Mouse (Mus musculus) cortical plate, adult 2 months (tissue): ENCODE measurements around the gene Tbce. TPM values are rescaled to one million over a fixed set of nuclear protein-coding genes. Genes with fewer than 3 reads are reported as not detected.

Source experiments
- H3K27ac ChIP-seq: fragments of 200-500 bp; 2 replicates; pipeline ENCODE4 v1.5.1; 2012; ENCODE audit warnings: low read length, control low read depth, inconsistent platforms; ENCODE audit not compliant: insufficient read depth
- H3K4me1 ChIP-seq: fragments of 200-500 bp; 2 replicates; pipeline ENCODE4 v1.6.1; 2011; ENCODE audit warnings: low read length; ENCODE audit not compliant: control insufficient read depth, insufficient read depth
- H3K4me3 ChIP-seq: fragments of 200-500 bp; 2 replicates; pipeline ENCODE4 v1.5.1; 2011; ENCODE audit warnings: mild to moderate bottlenecking, low read length, control low read depth; ENCODE audit not compliant: insufficient read depth
- CTCF ChIP-seq: fragments of 200-500 bp; IDR thresholded peaks from 2 replicates; pipeline ENCODE4 v1.5.1; 2011; ENCODE audit warnings: mild to moderate bottlenecking, control low read depth, low read length; ENCODE audit not compliant: insufficient read depth; ENCODE audit errors: extremely low read depth
- POLR2A ChIP-seq: fragments of 200-500 bp; IDR thresholded peaks from 2 replicates; pipeline ENCODE4 v1.6.1; 2011; ENCODE audit warnings: mild to moderate bottlenecking, low read length, control low read depth; ENCODE audit not compliant: insufficient read depth; ENCODE audit errors: extremely low read depth
- polyA plus RNA-seq: library from polyadenylated mRNA; depleted of rRNA; stranded (reverse); fragments of >200 nt; gene quantifications from 2 replicates; pipeline ENCODE4 v1.2.3, GENCODE M21; 2012

The Tbce gene
- polyA plus RNA-seq, 1 experiment: 178 TPM

DNA sequence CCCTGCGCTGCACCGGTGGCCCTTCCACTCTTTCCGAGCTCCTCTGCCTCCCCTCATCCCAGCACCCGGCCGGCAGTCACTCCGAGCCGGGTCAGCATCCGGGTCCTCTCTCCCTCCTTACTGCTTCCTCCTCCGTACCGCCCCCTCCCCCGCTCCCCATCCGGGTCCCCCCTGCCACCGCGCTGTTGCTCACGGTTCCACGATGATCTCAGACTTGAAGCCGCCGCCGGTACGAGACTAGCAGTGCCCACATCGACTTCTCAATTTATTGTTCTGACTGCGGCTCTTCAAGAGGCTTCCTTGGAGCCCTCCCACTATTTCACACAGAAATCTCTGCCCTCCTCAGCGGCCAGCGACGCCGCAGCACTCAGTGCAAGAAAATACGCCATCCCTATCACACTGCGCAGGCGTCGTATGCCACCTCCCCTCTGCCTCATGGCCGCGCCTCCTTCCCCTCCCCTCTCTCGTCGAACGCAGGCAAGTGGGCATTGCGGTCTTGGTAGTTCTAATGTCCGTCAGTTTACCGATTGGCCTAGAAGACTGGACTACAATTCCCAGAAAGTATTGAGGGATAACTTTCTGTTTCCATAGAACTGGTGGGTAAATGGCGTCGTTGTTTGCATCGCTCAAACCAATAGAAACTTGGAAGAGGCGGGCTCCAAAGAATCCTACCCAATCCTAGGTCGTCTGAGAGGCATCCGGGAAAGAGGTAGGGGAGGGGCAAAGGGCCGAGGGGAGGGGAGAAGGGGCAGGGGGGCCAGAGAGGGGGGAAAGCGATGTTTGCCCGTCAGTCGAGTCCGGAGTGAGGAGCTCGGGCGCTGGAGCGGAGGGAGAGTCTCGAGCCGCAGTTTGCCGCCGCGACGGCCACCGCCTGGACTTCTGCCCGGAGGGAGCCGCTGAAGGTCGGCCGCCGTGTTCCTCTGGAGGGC is 23.8 kb upstream of the Tbce start, which contains the start of the genes Arid4b and Ggps1:
Arid4b (plus strand) TSS at position 220 of the 929 bp plus-strand sequence.
Ggps1 (minus strand) TSS at position 476 of the 929 bp plus-strand sequence.
- peak within 1 kb of the TSS; percentile 77 for H3K4me3 ChIP-seq
- H3K27ac ChIP-seq: peak within 1 kb of the TSS; percentile 72
- no peaks in the 10 kb centered on the region for H3K4me1 ChIP-seq
- no peak for TF ChIP-seq CTCF
- peak; percentile 96 for TF ChIP-seq POLR2A

- Histone ChIP-seq H3K4me3 (peak overlapping the region; percentile 35), H3K27ac (peak overlapping the region; percentile 5; the same call in 1 of the 2 replicates), H3K4me1 (no peaks in the 10 kb centered on the region)
- TF ChIP-seq POLR2A (no peak), CTCF (no peak)
Measured at GRCm38 (mm10) chr13:14062209-14063012, 23.0 kb upstream of the Tbce start.

GRCm38 (mm10) chr13:14059582-14059981 is 20.1 kb upstream of the Tbce start:
- Histone ChIP-seq H3K4me3 (no peak overlapping the region), H3K27ac (no peak overlapping the region), H3K4me1 (no peaks in the 10 kb centered on the region)
- TF ChIP-seq CTCF: no peak
- no peak for TF ChIP-seq POLR2A

DNA sequence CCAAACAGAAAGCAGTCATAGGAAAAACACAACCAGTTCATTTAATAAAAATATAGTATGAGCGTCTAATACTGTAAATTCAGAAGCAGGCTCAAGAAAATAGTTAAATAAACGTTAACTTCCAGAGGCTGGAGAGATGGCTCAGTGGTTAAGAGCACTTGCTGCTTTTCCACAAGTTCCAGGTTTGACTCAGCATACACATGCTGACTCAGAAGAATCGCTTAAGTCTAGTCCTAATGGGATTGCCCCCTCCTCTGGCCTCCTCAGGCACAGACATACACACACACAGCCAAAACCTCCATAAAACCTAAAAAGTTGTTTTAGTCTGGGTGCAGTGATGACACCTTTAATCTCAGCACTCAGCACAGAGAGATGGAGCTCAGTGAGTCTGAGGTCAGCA is 17.4 kb upstream of the Tbce start:
- Histone ChIP-seq H3K27ac (no peak overlapping the region), H3K4me1 (no peaks in the 10 kb centered on the region), H3K4me3 (no peak overlapping the region)
- no peak for TF ChIP-seq CTCF
- no peak for TF ChIP-seq POLR2A

- Histone ChIP-seq H3K4me3 (no peak overlapping the region), H3K4me1 (no peaks in the 10 kb centered on the region), H3K27ac (no peak overlapping the region)
- TF ChIP-seq POLR2A (no peak), CTCF (no peak)
Measured at GRCm38 (mm10) chr13:14049878-14050277, 10.4 kb upstream of the Tbce start.

- no peak for TF ChIP-seq POLR2A
- no peak for TF ChIP-seq CTCF
- Histone ChIP-seq H3K27ac (no peak overlapping the region), H3K4me3 (no peak overlapping the region), H3K4me1 (no peaks in the 10 kb centered on the region)
Measured at GRCm38 (mm10) chr13:14044521-14044920, 5.1 kb upstream of the Tbce start.

- Histone ChIP-seq H3K27ac (no peak overlapping the region), H3K4me1 (no peaks in the 10 kb centered on the region), H3K4me3 (no peak overlapping the region)
- TF ChIP-seq POLR2A (no peak), CTCF (no peak)
Measured at GRCm38 (mm10) chr13:14043851-14044250, 4.4 kb upstream of the Tbce start.

DNA sequence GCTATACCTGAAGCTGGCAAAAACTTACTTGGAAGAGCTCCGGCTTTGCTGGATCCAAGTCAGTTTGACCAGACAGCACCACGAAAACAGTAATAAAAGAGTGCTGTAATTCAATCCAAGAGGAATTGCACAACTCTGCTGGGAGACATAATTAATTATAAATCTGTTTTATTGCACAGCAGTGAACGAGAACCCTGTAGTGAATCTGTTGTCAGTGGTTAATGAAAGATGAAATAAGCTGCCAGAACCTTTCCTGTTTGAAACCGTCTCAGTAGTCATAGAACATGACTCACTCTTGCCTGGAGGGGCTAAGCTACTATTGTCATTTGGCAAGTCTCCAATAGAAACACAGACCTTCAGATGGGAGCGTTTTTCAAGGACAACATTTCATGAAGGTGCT is 748 bp upstream of the Tbce start:
- Histone ChIP-seq H3K4me1 (no peaks in the 10 kb centered on the region; the same call in 1 of the 2 replicates), H3K27ac (0 out of 2 replicates have a peak overlapping the region, but pooled peaks have one; percentile 10), H3K4me3 (peak overlapping the region; percentile 77; the same call in 1 of the 2 replicates)
- TF ChIP-seq POLR2A (no peak), CTCF (no peak)

DNA sequence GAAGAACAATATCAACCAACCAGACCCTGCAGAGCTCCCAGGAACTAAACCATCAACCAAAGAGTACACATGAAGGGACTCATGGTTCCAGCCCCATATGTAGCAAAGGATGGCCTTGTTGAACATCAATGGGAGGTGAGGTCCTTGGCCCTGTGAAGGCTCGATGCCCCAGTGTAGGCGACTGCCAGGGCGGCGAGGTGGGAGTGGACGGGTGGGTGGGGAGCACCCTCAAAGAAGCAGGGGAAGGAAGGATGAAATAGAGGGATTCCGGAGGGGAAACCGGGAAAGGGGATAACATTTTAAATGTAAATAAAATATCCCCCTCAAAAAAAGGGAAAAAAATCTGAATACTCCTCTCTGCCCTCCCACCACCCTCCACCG is 537 bp downstream of the Tbce start:
- no peaks in the 10 kb centered on the region; the same call in 1 of the 2 replicates for H3K4me1 ChIP-seq
- TF ChIP-seq POLR2A (no peak), CTCF (no peak)
- no peak overlapping the region for H3K27ac ChIP-seq
- peak overlapping the region; percentile 77 for H3K4me3 ChIP-seq
